Mouse (Mus musculus): ENCODE measurements around the gene Gm3618.
"Not testable (repeated sequence)": the region's sequence is repeated elsewhere in the genome, so short reads cannot be mapped to it uniquely, and the experiment has no call there.

Gm3618 gene

DNA sequence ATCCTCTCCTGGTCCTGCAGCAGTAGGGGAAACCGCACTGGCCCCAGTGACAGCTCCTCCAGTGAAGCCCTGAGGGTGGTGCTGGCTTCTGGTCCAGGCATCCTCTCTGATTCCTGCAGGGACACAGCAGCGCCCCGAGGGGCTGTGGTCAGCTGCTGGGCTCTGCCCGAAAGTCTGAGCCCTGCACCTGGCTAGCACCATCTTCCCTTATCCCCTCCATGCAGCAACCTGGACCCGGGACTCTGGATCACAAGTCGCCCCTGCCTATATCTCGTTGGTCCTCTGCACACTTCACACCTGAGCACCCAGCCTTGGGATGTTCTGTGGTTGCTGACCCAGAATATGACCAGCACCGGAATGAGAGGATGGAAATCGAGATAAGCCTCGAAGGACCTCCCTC lies at the start of gene Gm3618:
Gene Gm3618, minus strand, starts transcription at position 101 of the 400 bp plus-strand sequence.
- in situ Hi-C loops (cut with MboI, MseI), result not testable (repeated sequence)

DNA sequence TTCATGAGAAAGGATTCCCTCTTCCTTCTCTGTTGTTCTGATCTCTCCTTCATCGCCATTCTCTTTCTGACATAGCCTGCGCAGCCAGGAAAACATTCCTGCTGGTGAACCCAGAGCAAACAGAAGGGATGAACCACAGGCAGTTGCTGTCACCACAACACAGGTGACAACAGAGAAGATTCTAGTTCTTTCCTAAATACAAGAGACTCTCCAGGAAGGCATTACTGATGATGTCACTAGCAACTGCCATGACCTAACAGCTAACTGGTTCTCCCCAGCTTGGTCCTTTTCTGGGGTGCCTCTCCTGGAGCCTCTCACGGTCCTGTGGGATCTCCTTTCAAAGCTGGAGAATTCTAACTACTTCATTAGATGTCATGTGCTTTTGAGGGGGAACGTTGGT lies 46.7 kb upstream of the Gm3618 start, which contains the start of gene Gm16440:
Gene Gm16440, minus strand, starts transcription at position 101 of the 400 bp plus-strand sequence.
- in situ Hi-C loops (cut with MboI, MseI), result not testable (repeated sequence)

DNA sequence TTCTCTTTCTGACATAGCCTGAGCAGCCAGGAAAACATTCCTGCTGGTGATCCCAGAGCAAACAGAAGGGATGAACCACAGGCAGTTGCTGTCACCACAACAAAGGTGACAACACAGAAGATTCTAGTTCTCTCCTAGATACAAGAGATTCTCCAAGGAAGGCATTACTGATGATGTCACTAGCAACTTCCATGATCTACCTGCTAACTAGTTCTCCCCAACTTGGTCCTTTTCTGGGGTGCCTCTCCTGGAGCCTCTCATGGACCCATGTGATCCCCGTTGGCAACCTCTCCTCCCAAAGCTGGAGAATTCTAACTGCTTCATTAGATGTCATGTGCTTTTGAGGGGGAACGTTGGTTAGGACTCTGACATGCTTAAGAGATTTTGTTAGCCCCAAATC lies 38.7 kb downstream of the Gm3618 start, which contains the start of gene Gm21103:
Gene Gm21103, minus strand, starts transcription at position 101 of the 400 bp plus-strand sequence.
- in situ Hi-C loops (cut with MboI, MseI), result loop anchor here (10.0 to 25.0 kb wide), 3 partner anchors 333 to 1667 kb away; partner anchors contain the start of genes Gm8159 and Gm8374

DNA sequence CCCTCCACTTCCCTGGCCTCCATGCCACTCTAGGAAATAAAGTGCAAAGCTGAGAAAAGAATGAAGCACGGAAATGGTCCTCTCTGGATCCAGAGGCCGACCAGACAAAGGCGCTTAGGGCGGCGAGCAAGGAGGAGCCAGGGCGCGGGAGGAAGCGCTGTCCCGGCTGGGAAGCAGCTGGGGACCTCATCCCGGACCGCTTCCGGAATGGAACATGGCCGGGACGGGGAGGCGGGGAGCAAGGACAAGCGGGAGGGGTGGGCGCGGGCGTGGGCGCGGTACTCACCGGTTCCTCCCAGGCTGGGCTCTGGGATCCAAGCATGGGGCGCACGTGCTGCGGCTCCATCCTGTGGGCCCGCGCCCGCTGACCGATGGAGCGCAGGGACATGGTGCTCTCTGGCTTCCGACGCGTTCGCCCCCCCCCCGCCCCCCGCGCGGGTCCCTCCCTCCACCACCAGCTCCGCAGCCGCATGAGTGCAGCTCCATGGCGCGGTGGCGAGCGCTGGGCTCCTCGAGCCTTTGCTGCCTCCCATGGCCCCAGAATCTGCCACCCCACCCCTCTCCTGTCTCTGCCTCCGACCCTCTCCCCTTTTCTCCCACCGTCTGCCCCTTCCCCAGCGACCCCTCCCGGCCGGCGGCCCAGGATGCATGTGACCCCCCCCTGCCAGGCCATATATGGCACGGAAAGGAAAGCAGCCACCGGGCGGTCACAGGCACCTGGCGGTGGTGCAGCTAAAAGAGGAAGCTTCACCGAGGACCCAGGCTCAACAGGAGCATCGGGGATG lies 56.4 kb downstream of the Gm3618 start, which contains the start of gene Gm3411:
Gene Gm3411, minus strand, starts transcription at position 320 of the 785 bp plus-strand sequence.
- in situ Hi-C loops (cut with MboI, MseI), result loop anchor here (25.0 kb wide), 1 partner anchor 1025 kb away; the partner anchor contains the start of gene Gm3739
